Mouse (Mus musculus) spleen, adult 2 months (tissue): ENCODE data around the gene Jak1.

Experiments
- CTCF ChIP-seq: fragments of 200-500 bp; IDR thresholded peaks from 2 replicates; pipeline ENCODE4 v1.5.1; 2011; ENCODE audit warnings: mild to moderate bottlenecking, inconsistent platforms; ENCODE audit not compliant: insufficient read depth, insufficient read length, insufficient replicate concordance; ENCODE audit errors: extremely low read depth
- POLR2A ChIP-seq: fragments of 200-500 bp; IDR thresholded peaks from 2 replicates; pipeline ENCODE4 v1.6.1; 2011; ENCODE audit warnings: low read depth, low read length, inconsistent platforms

DNA sequence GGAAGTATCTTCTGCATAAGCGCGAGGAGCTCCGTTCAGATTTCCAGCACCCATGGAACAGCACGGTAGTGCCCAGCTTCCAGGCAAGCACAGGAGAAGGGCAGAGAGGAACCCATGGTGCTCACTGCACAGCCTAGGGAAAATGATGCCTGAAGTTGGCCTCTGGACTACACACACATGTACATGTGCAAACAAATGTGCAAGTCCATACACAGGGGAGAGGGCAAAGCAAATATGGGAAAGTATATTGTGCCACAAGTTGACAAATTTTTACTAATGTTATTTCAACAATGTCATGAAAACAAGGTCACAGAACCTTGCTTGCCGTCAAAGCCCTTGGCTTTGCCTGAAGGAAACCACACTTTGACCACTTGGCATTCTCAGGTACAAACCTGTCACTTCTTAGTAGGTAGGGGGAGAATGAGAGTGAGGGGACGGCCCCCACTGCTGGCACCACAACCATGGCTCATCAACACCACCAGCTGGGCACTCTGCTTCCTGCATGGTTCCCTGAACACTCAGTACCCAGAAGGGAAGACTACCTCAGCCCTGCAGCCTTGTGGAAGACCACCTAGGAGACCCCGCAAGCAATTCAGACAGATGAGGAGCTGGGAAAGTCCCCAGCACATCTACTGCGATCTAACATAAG, 65.5 kb downstream of the Jak1 start:
- TF ChIP-seq POLR2A (no peak), CTCF (peak; percentile 23; the same call in 1 of the 2 replicates)
